Mouse (Mus musculus): Measurements from ENCODE around the gene Cradd.

- no peak for TF ChIP-seq CTCF (IDR thresholded peaks at IDR 0.05; ENCODE audit: low read depth)
- no peak for TF ChIP-seq EP300 (IDR thresholded peaks at IDR 0.05; ENCODE audit: low read depth)
Measured at GRCm38 (mm10) chr10:95162691-95163374, 161.1 kb downstream of the Cradd start.
